Mouse (Mus musculus) midbrain, embryonic 10.5 days (tissue): ENCODE results near the gene Casp8ap2. TPM values are rescaled to one million over a fixed set of nuclear protein-coding genes. Genes with fewer than 3 reads are reported as not detected.

Experiments
- DNase-seq: peaks from one replicate; pipeline ENCODE4 v3.0.0-alpha.2; 2017; ENCODE audit warnings: low spot score
- H3K27ac ChIP-seq: fragments of 300-500 bp; sonication (generic); replicated peaks from 2 replicates; pipeline ENCODE4 v1.5.1; 2016; ENCODE audit warnings: mild to moderate bottlenecking
- H3K27me3 ChIP-seq: fragments of 300-500 bp; sonication (generic); 2 replicates; pipeline ENCODE4 v1.6.1; 2016; ENCODE audit warnings: low read depth, mild to moderate bottlenecking; ENCODE audit not compliant: poor library complexity, severe bottlenecking
- H3K36me3 ChIP-seq: fragments of 300-500 bp; sonication (generic); 2 replicates; pipeline ENCODE4 v1.6.1; 2016; ENCODE audit warnings: mild to moderate bottlenecking, moderate library complexity
- H3K4me1 ChIP-seq: fragments of 300-500 bp; sonication (generic); 2 replicates; pipeline ENCODE4 v1.6.1; 2016
- H3K4me3 ChIP-seq: fragments of 300-500 bp; sonication (generic); 2 replicates; pipeline ENCODE4 v1.5.1; 2016; ENCODE audit warnings: mild to moderate bottlenecking, moderate library complexity
- H3K9me3 ChIP-seq: fragments of 300-500 bp; sonication (generic); replicated peaks from 2 replicates; pipeline ENCODE4 v1.6.1; 2016; ENCODE audit warnings: mild to moderate bottlenecking
- WGBS: fragments of 180-500 bp; shearing (Covaris S2); methylation state at CpG from one replicate; pipeline ENCODE4 v1.1.7; 2016; 5-methylcytosine and 5-hydroxymethylcytosine counted together
- polyA plus RNA-seq: library from polyadenylated mRNA; unstranded; fragments of >200 nt; fragmentation: Nextera tagmentation; extraction: Ambion mirVana; gene quantifications from 2 replicates; pipeline ENCODE4 v1.2.1, GENCODE M21; 2016

Casp8ap2 gene
- polyA plus RNA-seq, 1 experiment from 2014 or later = 77.4 TPM

GRCm38 (mm10) chr4:32587543-32587942 lies 27.7 kb upstream of the Casp8ap2 start:
- H3K36me3 ChIP-seq = no peaks in the 10 kb centered on the region
- H3K4me1 ChIP-seq = peaks cover 5% of the 10 kb centered on the region
- no peaks in the 10 kb centered on the region for H3K27me3 ChIP-seq
- no peak for DNase-seq
- WGBS = 89% methylated on average over 5 of the region's 5 CpGs
- H3K9me3 ChIP-seq = no peaks in the 10 kb centered on the region
- H3K4me3 ChIP-seq = no peak overlapping the region
- no peak overlapping the region for H3K27ac ChIP-seq

GRCm38 (mm10) chr4:32588237-32588636 lies 27.0 kb upstream of the Casp8ap2 start:
- Histone ChIP-seq H3K27ac (no peak overlapping the region), H3K36me3 (no peaks in the 10 kb centered on the region), H3K9me3 (no peaks in the 10 kb centered on the region), H3K4me1 (peaks cover 5% of the 10 kb centered on the region), H3K4me3 (no peak overlapping the region), H3K27me3 (no peaks in the 10 kb centered on the region)
- DNase-seq = no peak
- WGBS = 88% methylated on average over 6 of the region's 6 CpGs

- Histone ChIP-seq H3K9me3 (no peaks in the 10 kb centered on the region), H3K36me3 (no peaks in the 10 kb centered on the region), H3K4me1 (no peaks in the 10 kb centered on the region), H3K27me3 (no peaks in the 10 kb centered on the region), H3K27ac (no peak overlapping the region), H3K4me3 (no peak overlapping the region)
- WGBS = 30% methylated on average over 12 of the region's 12 CpGs
- DNase-seq = peak; percentile 60
These were observed 14.1 kb upstream of the Casp8ap2 start for GRCm38 (mm10) chr4:32601135-32601534.

GRCm38 (mm10) chr4:32602660-32603059 lies 12.6 kb upstream of the Casp8ap2 start, which contains the start of gene Gja10:
TSS of gene Gja10 (minus strand) at chr4:32602760.
- Histone ChIP-seq H3K27ac (no peak within 1 kb of the TSS), H3K4me1 (no peaks in the 10 kb centered on the region), H3K27me3 (no peaks in the 10 kb centered on the region), H3K4me3 (no peak within 1 kb of the TSS), H3K9me3 (no peaks in the 10 kb centered on the region), H3K36me3 (no peaks in the 10 kb centered on the region)
- no peak for DNase-seq
- 69% methylated on average over 3 of the region's 3 CpGs for WGBS

GRCm38 (mm10) chr4:32621637-32622036 lies 6.4 kb downstream of the Casp8ap2 start:
- Histone ChIP-seq H3K36me3 (peaks cover 71% of the 10 kb centered on the region), H3K27ac (no peak overlapping the region), H3K4me1 (peaks cover 10% of the 10 kb centered on the region), H3K9me3 (no peaks in the 10 kb centered on the region), H3K4me3 (no peak overlapping the region), H3K27me3 (no peaks in the 10 kb centered on the region)
- DNase-seq = no peak

- 88% methylated on average over 5 of the region's 5 CpGs for WGBS
These were observed 36.4 kb downstream of the Casp8ap2 start for GRCm38 (mm10) chr4:32651669-32652068.

GRCm38 (mm10) chr4:32656146-32656904 lies 41.1 kb downstream of the Casp8ap2 start:
- Histone ChIP-seq H3K9me3 (no peaks in the 10 kb centered on the region), H3K27ac (peak overlapping the region; percentile 83), H3K27me3 (no peaks in the 10 kb centered on the region), H3K36me3 (peaks cover 48% of the 10 kb centered on the region), H3K4me3 (peak overlapping the region; percentile 93), H3K4me1 (peaks cover 9% of the 10 kb centered on the region)
- WGBS = 55% methylated on average over 11 of the region's 11 CpGs
- DNase-seq = no peak

More at GRCm38 (mm10) chr4:32651669-32652068, 36.4 kb downstream of the Casp8ap2 start:
- H3K36me3 ChIP-seq = peaks cover 75% of the 10 kb centered on the region
- no peak overlapping the region for H3K4me3 ChIP-seq
- H3K4me1 ChIP-seq = no peaks in the 10 kb centered on the region
- no peaks in the 10 kb centered on the region for H3K27me3 ChIP-seq
- no peak for DNase-seq
- no peak overlapping the region for H3K27ac ChIP-seq
- H3K9me3 ChIP-seq = no peaks in the 10 kb centered on the region

GRCm38 (mm10) chr4:32656918-32657662 lies 41.8 kb downstream of the Casp8ap2 start, which contains the start of gene Mdn1:
TSS of gene Mdn1 (plus strand) at chr4:32657119.
- under 1% methylated on average over 68 of the region's 68 CpGs for WGBS

GRCm38 (mm10) chr4:32665843-32666242 lies 50.6 kb downstream of the Casp8ap2 start:
- H3K27me3 ChIP-seq = no peaks in the 10 kb centered on the region
- no peaks in the 10 kb centered on the region for H3K4me1 ChIP-seq
- H3K27ac ChIP-seq = no peak overlapping the region
- no peaks in the 10 kb centered on the region for H3K9me3 ChIP-seq
- H3K36me3 ChIP-seq = peaks cover 100% of the 10 kb centered on the region
- no peak overlapping the region for H3K4me3 ChIP-seq
- no peak for DNase-seq
- 91% methylated on average over 4 of the region's 4 CpGs for WGBS

More at GRCm38 (mm10) chr4:32656918-32657662, 41.8 kb downstream of the Casp8ap2 start, which contains the start of gene Mdn1:
- peak; percentile 95 for DNase-seq
- Histone ChIP-seq H3K4me1 (peaks cover 9% of the 10 kb centered on the region), H3K36me3 (peaks cover 48% of the 10 kb centered on the region), H3K27me3 (no peaks in the 10 kb centered on the region), H3K9me3 (no peaks in the 10 kb centered on the region), H3K4me3 (peak within 1 kb of the TSS; percentile 93), H3K27ac (peak within 1 kb of the TSS; percentile 83)

GRCm38 (mm10) chr4:32668291-32668690 lies 53.0 kb downstream of the Casp8ap2 start:
- H3K9me3 ChIP-seq = no peaks in the 10 kb centered on the region
- no peaks in the 10 kb centered on the region for H3K27me3 ChIP-seq
- WGBS = 91% methylated on average over 1 of the region's 1 CpGs
- H3K4me3 ChIP-seq = no peak overlapping the region
- H3K36me3 ChIP-seq = peaks cover 100% of the 10 kb centered on the region
- H3K4me1 ChIP-seq = no peaks in the 10 kb centered on the region
- no peak for DNase-seq
- no peak overlapping the region for H3K27ac ChIP-seq

GRCm38 (mm10) chr4:32669825-32670224 lies 54.6 kb downstream of the Casp8ap2 start:
- no peak for DNase-seq
- H3K27ac ChIP-seq = no peak overlapping the region
- WGBS = 96% methylated on average over 2 of the region's 2 CpGs
- no peaks in the 10 kb centered on the region for H3K27me3 ChIP-seq
- peaks cover 100% of the 10 kb centered on the region for H3K36me3 ChIP-seq
- H3K4me3 ChIP-seq = no peak overlapping the region
- no peaks in the 10 kb centered on the region for H3K4me1 ChIP-seq
- no peaks in the 10 kb centered on the region for H3K9me3 ChIP-seq

- no peaks in the 10 kb centered on the region for H3K27me3 ChIP-seq
- no peaks in the 10 kb centered on the region for H3K4me1 ChIP-seq
- H3K4me3 ChIP-seq = no peak overlapping the region
- H3K9me3 ChIP-seq = no peaks in the 10 kb centered on the region
- H3K27ac ChIP-seq = no peak overlapping the region
- 88% methylated on average over 2 of the region's 2 CpGs for WGBS
- peaks cover 100% of the 10 kb centered on the region for H3K36me3 ChIP-seq
- no peak for DNase-seq
These were observed 58.8 kb downstream of the Casp8ap2 start for GRCm38 (mm10) chr4:32674025-32674424.

- no peaks in the 10 kb centered on the region for H3K4me1 ChIP-seq
- H3K36me3 ChIP-seq = peaks cover 100% of the 10 kb centered on the region
- no peaks in the 10 kb centered on the region for H3K27me3 ChIP-seq
- no peak overlapping the region for H3K4me3 ChIP-seq
- WGBS = 92% methylated on average over 3 of the region's 3 CpGs
- no peak for DNase-seq
- H3K27ac ChIP-seq = no peak overlapping the region
- H3K9me3 ChIP-seq = no peaks in the 10 kb centered on the region
These were observed 62.2 kb downstream of the Casp8ap2 start for GRCm38 (mm10) chr4:32677471-32677870.
